Mouse (Mus musculus): ENCODE data around the gene Abcc4. TPM values are rescaled to one million over a fixed set of nuclear protein-coding genes. Genes with fewer than 3 reads are reported as not detected.

The Abcc4 gene
- total RNA-seq, 1 experiment, result 36.5 TPM

- no peaks in the 10 kb centered on the region for H3K36me3 ChIP-seq (ENCODE audit: control insufficient read depth, insufficient read depth, low read length, poor library complexity, severe bottlenecking)
- peaks cover 11 to 23% of the 10 kb centered on the region in 2 experiments for H3K4me1 ChIP-seq (ENCODE audit: control insufficient read depth in 2 of 2, insufficient read depth in 2 of 2, low read length in 2 of 2, poor library complexity in 1 of 2)
- TF ChIP-seq MAFK (IDR thresholded peaks at IDR 0.05; ENCODE audit: insufficient read depth, low read depth, low read length), result no peak
- TF ChIP-seq ZNF384 (IDR thresholded peaks at IDR 0.05; ENCODE audit: low read depth, low read length), result no peak
- no peak for TF ChIP-seq HCFC1 (IDR thresholded peaks at IDR 0.05; ENCODE audit: borderline replicate concordance, insufficient read depth, low read length)
- no peak for TF ChIP-seq CHD2 (IDR thresholded peaks at IDR 0.05; ENCODE audit: low read depth, low read length)
- TF ChIP-seq ZC3H11A (IDR thresholded peaks at IDR 0.05; ENCODE audit: borderline replicate concordance, low read depth, low read length), result no peak
- H3K9me3 ChIP-seq (ENCODE audit: control insufficient read depth, insufficient read depth, low read depth, low read length), result no peaks in the 10 kb centered on the region
- no peak for DNase-seq (ENCODE audit: low read depth, low spot score)
- no peak overlapping the region for H3K27ac ChIP-seq (ENCODE audit: insufficient read depth, low read depth, low read length, poor library complexity, severe bottlenecking)
- H3K9ac ChIP-seq (ENCODE audit: insufficient read depth, low read depth, low read length, poor library complexity, severe bottlenecking), result no peak overlapping the region
- no peak overlapping the region for H3K4me3 ChIP-seq (ENCODE audit: insufficient read depth in 1 of 2, low read depth in 1 of 2, low read length in 2 of 2, poor library complexity in 1 of 2, severe bottlenecking in 1 of 2)
- in situ Hi-C loops (cut with MboI; ENCODE audit: low sequenced_read_pairs in 2 of 2, unreplicated experiment in 2 of 2), result no loop called here
These were observed 43.0 kb upstream of the Abcc4 start for GRCm38 (mm10) chr14:118749068-118749467.

- DNase-seq (ENCODE audit: low read depth, low spot score), result no peak
- no peak for TF ChIP-seq ZC3H11A (IDR thresholded peaks at IDR 0.05; ENCODE audit: borderline replicate concordance, low read depth, low read length)
- no peaks in the 10 kb centered on the region for H3K9me3 ChIP-seq (ENCODE audit: control insufficient read depth, insufficient read depth, low read depth, low read length)
- H3K27ac ChIP-seq (ENCODE audit: insufficient read depth, low read depth, low read length, poor library complexity, severe bottlenecking), result no peak overlapping the region
- H3K4me1 ChIP-seq (ENCODE audit: control insufficient read depth in 2 of 2, insufficient read depth in 2 of 2, low read length in 2 of 2, poor library complexity in 1 of 2), result peaks cover 7 to 14% of the 10 kb centered on the region in 2 experiments
- H3K4me3 ChIP-seq (ENCODE audit: insufficient read depth in 1 of 2, low read depth in 1 of 2, low read length in 2 of 2, poor library complexity in 1 of 2, severe bottlenecking in 1 of 2), result no peak overlapping the region
- in situ Hi-C loops (cut with MboI; ENCODE audit: low sequenced_read_pairs in 2 of 2, unreplicated experiment in 2 of 2), result no loop called here
- no peaks in the 10 kb centered on the region for H3K36me3 ChIP-seq (ENCODE audit: control insufficient read depth, insufficient read depth, low read length, poor library complexity, severe bottlenecking)
- no peak overlapping the region for H3K9ac ChIP-seq (ENCODE audit: insufficient read depth, low read depth, low read length, poor library complexity, severe bottlenecking)
These were observed 36.8 kb upstream of the Abcc4 start for GRCm38 (mm10) chr14:118742862-118743261.

GRCm38 (mm10) chr14:118741780-118742179 is 35.8 kb upstream of the Abcc4 start:
- TF ChIP-seq ZNF384 (IDR thresholded peaks at IDR 0.05; ENCODE audit: low read depth, low read length), result no peak
- TF ChIP-seq ZC3H11A (IDR thresholded peaks at IDR 0.05; ENCODE audit: borderline replicate concordance, low read depth, low read length), result no peak
- no peak for TF ChIP-seq CHD2 (IDR thresholded peaks at IDR 0.05; ENCODE audit: low read depth, low read length)
- no peak for TF ChIP-seq MAFK (IDR thresholded peaks at IDR 0.05; ENCODE audit: insufficient read depth, low read depth, low read length)
- TF ChIP-seq HCFC1 (IDR thresholded peaks at IDR 0.05; ENCODE audit: borderline replicate concordance, insufficient read depth, low read length), result no peak
- no peak overlapping the region for H3K27ac ChIP-seq (ENCODE audit: insufficient read depth, low read depth, low read length, poor library complexity, severe bottlenecking)
- H3K36me3 ChIP-seq (ENCODE audit: control insufficient read depth, insufficient read depth, low read length, poor library complexity, severe bottlenecking), result no peaks in the 10 kb centered on the region
- peaks cover 13 to 20% of the 10 kb centered on the region in 2 experiments for H3K4me1 ChIP-seq (ENCODE audit: control insufficient read depth in 2 of 2, insufficient read depth in 2 of 2, low read length in 2 of 2, poor library complexity in 1 of 2)
- H3K9ac ChIP-seq (ENCODE audit: insufficient read depth, low read depth, low read length, poor library complexity, severe bottlenecking), result no peak overlapping the region
- in situ Hi-C loops (cut with MboI; ENCODE audit: low sequenced_read_pairs in 2 of 2, unreplicated experiment in 2 of 2), result no loop called here
- no peak overlapping the region for H3K4me3 ChIP-seq (ENCODE audit: insufficient read depth in 1 of 2, low read depth in 1 of 2, low read length in 2 of 2, poor library complexity in 1 of 2, severe bottlenecking in 1 of 2)
- no peaks in the 10 kb centered on the region for H3K9me3 ChIP-seq (ENCODE audit: control insufficient read depth, insufficient read depth, low read depth, low read length)
- no peak for DNase-seq (ENCODE audit: low read depth, low spot score)

- peak overlapping the region; percentile 6; the same call in 1 of the 2 replicates for H3K27ac ChIP-seq (ENCODE audit: insufficient read depth, low read depth, low read length, poor library complexity, severe bottlenecking)
- no peak overlapping the region for H3K4me3 ChIP-seq (ENCODE audit: insufficient read depth in 1 of 2, low read depth in 1 of 2, low read length in 2 of 2, poor library complexity in 1 of 2, severe bottlenecking in 1 of 2)
- H3K4me1 ChIP-seq (ENCODE audit: control insufficient read depth in 2 of 2, insufficient read depth in 2 of 2, low read length in 2 of 2, poor library complexity in 1 of 2), result peaks cover 8 to 9% of the 10 kb centered on the region in 2 experiments
- no peak for TF ChIP-seq MAFK (IDR thresholded peaks at IDR 0.05; ENCODE audit: insufficient read depth, low read depth, low read length)
- TF ChIP-seq ZC3H11A (IDR thresholded peaks at IDR 0.05; ENCODE audit: borderline replicate concordance, low read depth, low read length), result no peak
- no peak for TF ChIP-seq CHD2 (IDR thresholded peaks at IDR 0.05; ENCODE audit: low read depth, low read length)
- TF ChIP-seq HCFC1 (IDR thresholded peaks at IDR 0.05; ENCODE audit: borderline replicate concordance, insufficient read depth, low read length), result no peak
- no peak for TF ChIP-seq ZNF384 (IDR thresholded peaks at IDR 0.05; ENCODE audit: low read depth, low read length)
- DNase-seq (ENCODE audit: low read depth, low spot score), result peak; percentile 24
- no peaks in the 10 kb centered on the region for H3K36me3 ChIP-seq (ENCODE audit: control insufficient read depth, insufficient read depth, low read length, poor library complexity, severe bottlenecking)
- no peaks in the 10 kb centered on the region for H3K9me3 ChIP-seq (ENCODE audit: control insufficient read depth, insufficient read depth, low read depth, low read length)
- H3K9ac ChIP-seq (ENCODE audit: insufficient read depth, low read depth, low read length, poor library complexity, severe bottlenecking), result no peak overlapping the region
- in situ Hi-C loops (cut with MboI; ENCODE audit: low sequenced_read_pairs in 2 of 2, unreplicated experiment in 2 of 2), result no loop called here
These were observed 31.4 kb upstream of the Abcc4 start for GRCm38 (mm10) chr14:118737251-118737888.

GRCm38 (mm10) chr14:118735114-118735513 is 29.1 kb upstream of the Abcc4 start:
- Histone ChIP-seq H3K27ac (ENCODE audit: insufficient read depth, low read depth, low read length, poor library complexity, severe bottlenecking) (no peak overlapping the region), H3K9ac (ENCODE audit: insufficient read depth, low read depth, low read length, poor library complexity, severe bottlenecking) (no peak overlapping the region)
- no peak for DNase-seq (ENCODE audit: low read depth, low spot score)

More at GRCm38 (mm10) chr14:118735114-118735513, 29.1 kb upstream of the Abcc4 start:
- peaks cover 8 to 9% of the 10 kb centered on the region in 2 experiments for H3K4me1 ChIP-seq (ENCODE audit: control insufficient read depth in 2 of 2, insufficient read depth in 2 of 2, low read length in 2 of 2, poor library complexity in 1 of 2)
- no peaks in the 10 kb centered on the region for H3K36me3 ChIP-seq (ENCODE audit: control insufficient read depth, insufficient read depth, low read length, poor library complexity, severe bottlenecking)
- H3K9me3 ChIP-seq (ENCODE audit: control insufficient read depth, insufficient read depth, low read depth, low read length), result no peaks in the 10 kb centered on the region
- TF ChIP-seq HCFC1 (IDR thresholded peaks at IDR 0.05; ENCODE audit: borderline replicate concordance, insufficient read depth, low read length) (no peak), ZNF384 (IDR thresholded peaks at IDR 0.05; ENCODE audit: low read depth, low read length) (no peak)
- in situ Hi-C loops (cut with MboI; ENCODE audit: low sequenced_read_pairs in 2 of 2, unreplicated experiment in 2 of 2), result no loop called here
- H3K4me3 ChIP-seq (ENCODE audit: insufficient read depth in 1 of 2, low read depth in 1 of 2, low read length in 2 of 2, poor library complexity in 1 of 2, severe bottlenecking in 1 of 2), result no peak overlapping the region
